Mouse (Mus musculus) megakaryocyte, embryonic 14.5 days (primary cell): ENCODE measurements around the gene Six1.

Experiments used
- FLI1 ChIP-seq: IDR thresholded peaks from 2 replicates; pipeline ENCODE4 v1.6.1; 2012; ENCODE audit warnings: low read length, inconsistent platforms, mixed read lengths
- GATA1 ChIP-seq: IDR thresholded peaks from 3 replicates; pipeline ENCODE4 v1.6.1; 2012; ENCODE audit warnings: mixed read lengths, low read length, inconsistent platforms, borderline replicate concordance

DNA sequence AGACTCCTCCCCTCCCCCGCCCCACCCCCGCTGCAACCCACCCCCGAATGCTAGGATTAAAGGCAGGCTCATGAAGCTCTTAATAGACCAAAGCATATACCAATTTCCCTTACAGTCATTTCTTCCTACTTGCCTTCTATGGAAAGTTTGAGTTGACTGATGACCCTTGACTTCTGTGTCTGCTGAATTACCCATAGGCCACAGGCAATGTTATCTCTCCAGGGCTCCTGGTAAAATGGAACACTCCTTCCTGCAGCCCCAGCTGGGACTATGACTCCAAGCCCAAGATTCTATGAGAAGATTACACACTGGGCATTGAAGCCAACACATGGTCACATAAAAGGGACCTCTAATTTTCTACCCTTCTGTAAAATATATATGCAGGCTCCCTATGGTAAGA is 33.3 kb downstream of the Six1 start:
- TF ChIP-seq GATA1, result no peak
- no peak for TF ChIP-seq FLI1
